Mouse (Mus musculus): ENCODE measurements around the gene Tmem163. TPM values are rescaled to one million over a fixed set of nuclear protein-coding genes. Genes with fewer than 3 reads are reported as not detected.

The Tmem163 gene
- total RNA-seq, 1 experiment from 2014 or later, result 0.82 TPM

Other genes with a start within 250 kb of the Tmem163 start
- 0.41 and 0.70 TPM in 2 replicates for gene Acmsd, start 49.9 kb upstream of the Tmem163 start, total RNA-seq (2021)
- gene Ccnt2, start 94.6 kb upstream of the Tmem163 start, total RNA-seq (2021), result 40.2 and 46.5 TPM in 2 replicates
- 0.07 and 0.60 TPM in 2 replicates for gene Map3k19, start 175.5 kb upstream of the Tmem163 start, total RNA-seq (2021)
- 41.1 and 46.4 TPM in 2 replicates for gene Rab3gap1, start 189.2 kb upstream of the Tmem163 start, total RNA-seq (2021)

Data from adrenal gland, postnatal 14 days (tissue).